Mouse (Mus musculus): Measurements from ENCODE around the gene Map2k1.
"Not testable (repeated sequence)": the region's sequence is repeated elsewhere in the genome, so short reads cannot be mapped to it uniquely, and the experiment has no call there.

Gene Map2k1

GRCm38 (mm10) chr9:64214452-64214851, 39.0 kb downstream of the Map2k1 start:
- no peak for DNase-seq (ENCODE audit: low read depth in 1 of 2, low spot score in 2 of 2)

GRCm38 (mm10) chr9:64207509-64208084, 45.8 kb downstream of the Map2k1 start:
- no peak for DNase-seq (ENCODE audit: low read depth in 1 of 2, low spot score in 2 of 2)

GRCm38 (mm10) chr9:64202866-64203265, 50.6 kb downstream of the Map2k1 start:
- no peak for DNase-seq (ENCODE audit: low read depth in 1 of 2, low spot score in 2 of 2)

- no peak for DNase-seq (ENCODE audit: low read depth in 1 of 2, low spot score in 2 of 2)
Observed at GRCm38 (mm10) chr9:64202331-64202730, 51.1 kb downstream of the Map2k1 start.

GRCm38 (mm10) chr9:64199897-64200296, 53.5 kb downstream of the Map2k1 start:
- DNase-seq (ENCODE audit: low read depth in 1 of 2, low spot score in 2 of 2), result no peak

GRCm38 (mm10) chr9:64198763-64199418, 54.5 kb downstream of the Map2k1 start:
- not testable (repeated sequence) for DNase-seq (ENCODE audit: low read depth in 1 of 2, low spot score in 2 of 2)

GRCm38 (mm10) chr9:64198068-64198762, 55.2 kb downstream of the Map2k1 start:
- no peak for DNase-seq (ENCODE audit: low read depth in 1 of 2, low spot score in 2 of 2)

- no peak for DNase-seq (ENCODE audit: low read depth in 1 of 2, low spot score in 2 of 2)
Observed at GRCm38 (mm10) chr9:64197524-64197923, 55.9 kb downstream of the Map2k1 start.

- DNase-seq (ENCODE audit: low read depth in 1 of 2, low spot score in 2 of 2), result no peak
Observed at GRCm38 (mm10) chr9:64195554-64195953, 57.9 kb downstream of the Map2k1 start.

GRCm38 (mm10) chr9:64193879-64194278, 59.6 kb downstream of the Map2k1 start:
- DNase-seq (ENCODE audit: low read depth in 1 of 2, low spot score in 2 of 2), result no peak

GRCm38 (mm10) chr9:64184166-64184840, 69.1 kb downstream of the Map2k1 start:
- no peak for DNase-seq (ENCODE audit: low read depth in 1 of 2, low spot score in 2 of 2)

GRCm38 (mm10) chr9:64183295-64183694, 70.1 kb downstream of the Map2k1 start:
- DNase-seq (ENCODE audit: low read depth in 1 of 2, low spot score in 2 of 2), result not testable (repeated sequence)

GRCm38 (mm10) chr9:64178974-64179646, 74.3 kb downstream of the Map2k1 start, which contains the start of gene Snapc5:
Gene Snapc5 (plus strand): TSS chr9:64179274.
- DNase-seq (ENCODE audit: low read depth in 1 of 2, low spot score in 2 of 2), result peak; percentile 77 to 83

- no peak for DNase-seq (ENCODE audit: low read depth in 1 of 2, low spot score in 2 of 2)
Observed at GRCm38 (mm10) chr9:64178610-64178973, 74.8 kb downstream of the Map2k1 start.

GRCm38 (mm10) chr9:64175378-64175777, 78.1 kb downstream of the Map2k1 start:
- no peak for DNase-seq (ENCODE audit: low read depth in 1 of 2, low spot score in 2 of 2)

GRCm38 (mm10) chr9:64174766-64175165, 78.7 kb downstream of the Map2k1 start:
- no peak for DNase-seq (ENCODE audit: low read depth in 1 of 2, low spot score in 2 of 2)

GRCm38 (mm10) chr9:64174341-64174740, 79.1 kb downstream of the Map2k1 start:
- DNase-seq (ENCODE audit: low read depth in 1 of 2, low spot score in 2 of 2), result no peak

GRCm38 (mm10) chr9:64173666-64174220, 79.7 kb downstream of the Map2k1 start:
- no peak for DNase-seq (ENCODE audit: low read depth in 1 of 2, low spot score in 2 of 2)

- DNase-seq (ENCODE audit: low read depth in 1 of 2, low spot score in 2 of 2), result peak; percentile 46 to 75
Observed at GRCm38 (mm10) chr9:64172816-64173665, 80.4 kb downstream of the Map2k1 start, which contains the start of the genes Zwilch and Rpl4. Gene Zwilch (minus strand): TSS chr9:64173104. Gene Rpl4 (plus strand): TSS chr9:64173375.
